Mouse (Mus musculus) midbrain, embryonic 16.5 days (tissue): ENCODE results near the gene Spata16. TPM values are rescaled to one million over a fixed set of nuclear protein-coding genes. Genes with fewer than 3 reads are reported as not detected.

ENCODE experiments used
- ATAC-seq: fragments of 200-750 bp; cut with Nextera tagmentation; 2 replicates; pipeline ENCODE4 v1.8.0; 2017; ENCODE audit warnings: moderate TSS enrichment
- H3K27ac ChIP-seq: fragments of 300-500 bp; sonication (generic); 2 replicates; pipeline ENCODE4 v1.5.1; 2014; ENCODE audit warnings: mild to moderate bottlenecking, low read length, mixed read lengths
- H3K27me3 ChIP-seq: fragments of 300-500 bp; sonication (generic); 2 replicates; pipeline ENCODE4 v1.6.1; 2014; ENCODE audit warnings: low read depth, low read length, mixed read lengths; ENCODE audit not compliant: control insufficient read depth, insufficient read depth
- H3K36me3 ChIP-seq: fragments of 300-500 bp; sonication (generic); 2 replicates; pipeline ENCODE4 v1.6.1; 2014; ENCODE audit warnings: mild to moderate bottlenecking, low read length, moderate library complexity, mixed read lengths; ENCODE audit not compliant: control insufficient read depth, insufficient read depth
- H3K4me1 ChIP-seq: fragments of 300-500 bp; sonication (generic); 2 replicates; pipeline ENCODE4 v1.6.1; 2014; ENCODE audit warnings: mild to moderate bottlenecking, low read length, mixed read lengths; ENCODE audit not compliant: control insufficient read depth, insufficient read depth
- H3K4me2 ChIP-seq: fragments of 300-500 bp; sonication (generic); 2 replicates; pipeline ENCODE4 v1.6.1; 2014; ENCODE audit warnings: mild to moderate bottlenecking, low read length, mixed read lengths
- H3K4me3 ChIP-seq: fragments of 300-500 bp; sonication (generic); 2 replicates; pipeline ENCODE4 v1.5.1; 2014; ENCODE audit warnings: low read depth, mild to moderate bottlenecking, low read length, moderate library complexity, mixed read lengths
- H3K9ac ChIP-seq: fragments of 300-500 bp; sonication (generic); 2 replicates; pipeline ENCODE4 v1.6.1; 2014; ENCODE audit warnings: low read depth, low read length, mixed read lengths
- H3K9me3 ChIP-seq: fragments of 300-500 bp; sonication (generic); replicated peaks from 2 replicates; pipeline ENCODE4 v1.6.1; 2014; ENCODE audit warnings: mild to moderate bottlenecking, low read length, mixed read lengths; ENCODE audit not compliant: control insufficient read depth, poor library complexity, severe bottlenecking
- WGBS: fragments of 180-500 bp; shearing (Covaris S2); extraction: QIAGEN DNeasy Blood & Tissue Kit; methylation state at CpG from one replicate; pipeline ENCODE4 v1.1.7; 2014; 5-methylcytosine and 5-hydroxymethylcytosine counted together
- polyA plus RNA-seq: library from polyadenylated mRNA; unstranded; fragments of >200 nt; fragmentation: Nextera tagmentation; extraction: Ambion mirVana; gene quantifications from 2 replicates; pipeline ENCODE4 v1.2.1, GENCODE M21; 2015

Gene Spata16
- polyA plus RNA-seq, 1 experiment from 2014 or later = not detected

DNA sequence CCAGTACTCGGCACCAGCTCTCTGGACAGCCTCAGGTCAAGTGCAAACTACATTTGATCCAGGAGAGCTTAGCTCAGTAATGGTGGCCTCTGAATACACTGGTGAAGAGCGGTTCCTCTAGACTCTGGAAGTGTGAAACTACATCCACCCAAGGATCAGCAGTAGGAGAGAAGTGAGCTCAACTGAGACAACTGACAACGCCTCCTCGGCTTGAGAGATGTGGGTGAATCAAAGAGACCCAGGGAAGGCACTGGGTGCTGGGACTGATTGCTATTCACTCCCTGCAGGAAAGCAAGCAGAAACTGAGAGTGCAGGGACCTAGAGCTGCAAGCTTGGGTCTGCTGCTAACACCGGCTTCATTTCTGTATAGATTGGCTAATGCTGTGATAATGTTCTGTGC lies 210.5 kb downstream of the Spata16 start:
- Histone ChIP-seq H3K36me3 (no peaks in the 10 kb centered on the region), H3K27ac (no peak overlapping the region), H3K4me2 (no peak overlapping the region), H3K9me3 (no peaks in the 10 kb centered on the region), H3K4me3 (no peak overlapping the region), H3K9ac (no peak overlapping the region), H3K27me3 (no peaks in the 10 kb centered on the region), H3K4me1 (peaks cover 10% of the 10 kb centered on the region)
- ATAC-seq = no peak
- WGBS = 89% methylated on average over 5 of the region's 5 CpGs

DNA sequence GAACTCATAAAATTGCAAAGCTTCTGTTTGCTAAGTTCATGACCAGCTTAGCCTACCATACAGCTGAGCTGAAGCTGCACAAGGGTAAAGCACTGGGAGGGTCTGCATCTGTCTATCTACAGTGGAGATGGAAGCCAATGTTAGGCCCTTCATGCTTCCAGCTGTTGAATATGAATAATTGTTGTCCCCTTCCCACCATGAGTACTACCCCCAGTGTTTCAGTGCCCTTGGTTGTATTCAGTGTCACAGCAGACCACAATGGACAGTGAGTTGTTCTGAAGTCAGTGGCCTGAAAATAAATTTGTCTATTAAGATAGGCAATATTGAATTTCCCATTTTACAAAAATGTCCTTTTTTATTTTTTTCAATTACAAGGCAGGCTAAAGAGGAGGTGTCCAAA lies 212.8 kb downstream of the Spata16 start:
- Histone ChIP-seq H3K36me3 (no peaks in the 10 kb centered on the region), H3K4me1 (peaks cover 10% of the 10 kb centered on the region), H3K4me3 (no peak overlapping the region), H3K9ac (no peak overlapping the region), H3K27me3 (no peaks in the 10 kb centered on the region), H3K4me2 (no peak overlapping the region), H3K9me3 (no peaks in the 10 kb centered on the region), H3K27ac (peak overlapping the region; percentile 58; the same call in 1 of the 2 replicates)
- peak; percentile 23; the same call in 1 of the 2 replicates for ATAC-seq

DNA sequence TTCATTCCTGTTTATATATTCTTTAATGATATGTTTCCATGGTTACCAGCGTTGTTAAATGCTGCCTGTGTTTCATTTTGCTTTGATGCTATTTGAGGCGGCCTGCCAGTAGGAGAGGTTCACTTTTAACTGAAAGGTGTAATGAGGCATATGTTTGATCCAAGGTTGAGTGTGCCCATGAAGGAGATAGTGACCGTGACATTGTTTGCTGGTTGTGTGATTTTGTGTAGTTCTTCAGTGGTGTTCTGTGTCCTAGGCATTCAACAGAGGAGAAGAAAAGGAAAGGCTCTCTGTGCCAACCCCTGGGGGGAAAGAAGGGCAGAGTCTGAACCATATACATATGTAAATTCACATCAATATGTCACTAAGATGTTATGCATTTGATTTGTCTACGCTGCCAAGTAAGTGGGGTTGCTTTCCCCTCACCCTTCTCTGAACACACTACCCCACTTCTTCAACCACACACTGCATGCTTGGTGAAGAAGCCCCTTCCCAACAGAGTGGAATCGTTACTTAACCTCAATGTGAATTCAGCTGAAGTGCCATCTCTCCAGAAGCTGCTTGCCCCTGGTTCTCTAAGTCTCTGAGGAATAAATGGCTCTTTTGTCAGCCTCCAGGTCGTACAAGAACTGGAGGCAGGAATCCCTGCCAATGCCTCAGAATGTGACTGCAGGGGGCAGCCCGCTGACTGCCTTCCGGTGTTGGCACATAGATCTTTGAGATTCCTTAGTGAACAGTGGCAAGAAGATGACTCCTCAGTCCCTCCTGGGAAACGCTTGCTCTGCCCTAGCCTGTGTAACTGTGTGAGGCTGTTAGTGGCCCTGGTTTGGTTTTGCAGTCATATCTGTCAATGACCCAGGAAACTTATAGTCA lies 213.5 kb downstream of the Spata16 start:
- no peaks in the 10 kb centered on the region for H3K36me3 ChIP-seq
- H3K9ac ChIP-seq = no peak overlapping the region
- H3K9me3 ChIP-seq = no peaks in the 10 kb centered on the region
- ATAC-seq = peak; percentile 81
- H3K27ac ChIP-seq = peak overlapping the region; percentile 54
- 26% methylated on average over 9 of the region's 9 CpGs for WGBS
- H3K4me3 ChIP-seq = no peak overlapping the region
- 0 out of 2 replicates have a peak overlapping the region, but pooled peaks have one; percentile 1 for H3K4me2 ChIP-seq
- H3K4me1 ChIP-seq = peaks cover 10% of the 10 kb centered on the region
- H3K27me3 ChIP-seq = no peaks in the 10 kb centered on the region

DNA sequence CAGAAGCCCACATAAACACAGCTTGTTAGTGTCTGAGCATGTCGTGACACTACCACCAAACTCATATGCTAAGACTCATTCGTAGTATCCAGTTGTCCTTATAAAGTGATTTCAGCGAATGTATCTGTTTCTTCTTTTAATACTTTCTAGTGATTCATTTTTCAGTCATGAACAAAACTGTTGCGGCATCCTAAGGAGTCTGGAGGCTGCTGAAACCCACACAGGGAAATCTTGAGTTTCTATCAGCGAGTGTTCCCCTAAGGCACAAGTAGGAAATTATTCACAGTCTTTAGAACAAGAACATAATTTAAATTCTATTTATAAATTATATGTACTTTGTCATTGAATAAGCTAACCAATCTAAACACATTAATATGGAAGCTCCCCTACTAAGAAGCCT lies 216.1 kb downstream of the Spata16 start:
- no peak overlapping the region for H3K4me3 ChIP-seq
- no peaks in the 10 kb centered on the region for H3K9me3 ChIP-seq
- no peak overlapping the region for H3K9ac ChIP-seq
- no peak overlapping the region for H3K27ac ChIP-seq
- H3K27me3 ChIP-seq = no peaks in the 10 kb centered on the region
- no peak overlapping the region for H3K4me2 ChIP-seq
- no peaks in the 10 kb centered on the region for H3K36me3 ChIP-seq
- WGBS = 84% methylated on average over 5 of the region's 5 CpGs
- H3K4me1 ChIP-seq = peaks cover 10% of the 10 kb centered on the region
- no peak for ATAC-seq

DNA sequence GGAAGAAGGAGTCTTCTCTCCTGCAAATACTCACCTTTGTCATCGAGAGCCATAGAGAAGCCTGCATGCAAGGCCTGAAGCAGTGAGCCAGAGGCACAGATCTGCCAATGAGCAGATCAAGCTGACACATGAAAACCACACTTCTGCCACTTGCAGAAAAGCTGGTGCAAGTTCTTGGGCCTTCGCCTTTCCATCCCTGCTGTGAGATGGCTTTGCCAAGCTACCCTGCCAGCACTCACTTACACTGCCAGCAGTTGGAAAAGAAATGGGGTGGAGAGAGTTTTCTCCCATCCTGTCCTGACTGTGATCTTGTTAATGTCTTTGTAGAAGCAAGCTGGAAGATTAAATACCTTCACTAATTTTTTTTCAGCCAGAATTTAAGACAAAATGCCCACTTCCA lies 237.3 kb downstream of the Spata16 start:
- WGBS = 69% methylated on average over 2 of the region's 2 CpGs
- no peaks in the 10 kb centered on the region for H3K27me3 ChIP-seq

DNA sequence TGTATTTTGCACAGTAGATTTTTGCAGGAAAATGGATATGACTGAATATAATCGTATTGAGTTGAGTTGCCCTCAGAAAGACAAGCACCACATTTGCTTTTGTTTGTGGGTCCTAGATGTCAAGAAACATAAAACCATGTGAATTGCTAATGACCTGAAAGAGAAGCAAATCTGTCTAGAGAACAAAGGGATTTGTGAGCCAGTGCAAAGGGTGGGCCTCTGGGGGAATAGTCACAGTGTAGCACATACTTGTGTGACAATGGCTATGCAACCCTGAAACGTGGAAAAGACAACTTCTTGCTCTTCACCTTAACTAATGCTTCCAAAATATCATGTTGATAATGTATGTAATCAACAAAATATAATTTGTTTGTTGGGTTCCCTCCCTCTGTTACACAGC lies 239.9 kb downstream of the Spata16 start:
- Histone ChIP-seq H3K9me3 (no peaks in the 10 kb centered on the region), H3K4me1 (no peaks in the 10 kb centered on the region), H3K4me3 (no peak overlapping the region), H3K36me3 (no peaks in the 10 kb centered on the region), H3K4me2 (no peak overlapping the region), H3K9ac (no peak overlapping the region), H3K27me3 (no peaks in the 10 kb centered on the region), H3K27ac (no peak overlapping the region)
- no peak for ATAC-seq
- 18% methylated on average over 2 of the region's 2 CpGs for WGBS

More for the DNA sequence above, 237.3 kb downstream of the Spata16 start:
- Histone ChIP-seq H3K4me2 (no peak overlapping the region), H3K4me3 (no peak overlapping the region), H3K27ac (no peak overlapping the region), H3K4me1 (no peaks in the 10 kb centered on the region), H3K36me3 (no peaks in the 10 kb centered on the region), H3K9ac (no peak overlapping the region), H3K9me3 (no peaks in the 10 kb centered on the region)
- no peak; the same call in 1 of the 2 replicates for ATAC-seq

DNA sequence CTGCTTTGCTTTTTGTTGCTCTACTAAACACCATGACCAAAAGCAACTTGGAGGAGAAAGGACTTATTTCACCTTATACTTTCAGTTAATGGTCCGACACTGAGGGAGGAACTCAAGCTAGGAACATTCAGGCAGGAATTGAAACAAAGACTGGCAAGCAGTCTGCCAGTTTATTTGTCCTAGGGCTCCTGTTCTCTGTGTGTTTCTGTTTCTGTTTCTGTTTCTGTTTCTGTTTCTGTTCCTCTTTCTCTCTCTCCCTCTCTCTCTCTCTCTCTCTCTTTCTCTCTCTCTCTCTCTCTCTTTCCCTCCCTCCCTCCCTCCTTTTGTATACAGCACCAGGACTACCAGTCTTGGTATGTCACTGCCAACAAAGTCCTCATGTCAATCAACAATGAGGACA lies 279.2 kb downstream of the Spata16 start:
- no peak for ATAC-seq

DNA sequence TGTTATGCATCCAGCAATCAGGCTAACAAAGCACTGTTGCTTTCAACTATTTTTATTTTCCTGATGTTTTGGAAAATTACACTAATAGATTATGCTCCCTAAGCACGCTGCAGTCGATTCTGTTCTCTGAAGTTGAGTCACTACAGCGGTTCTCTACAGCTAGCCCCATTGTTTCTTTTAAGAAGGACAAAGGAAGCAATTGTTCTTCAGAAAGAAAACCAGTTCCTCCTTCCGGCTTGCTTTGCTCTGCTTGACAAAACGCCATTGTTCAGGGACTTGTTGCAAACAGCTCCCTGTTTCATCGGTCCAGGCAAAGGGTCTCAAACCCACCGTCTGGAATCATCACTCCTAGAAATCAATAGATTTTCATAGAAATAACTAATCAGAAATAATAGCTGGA lies 283.6 kb downstream of the Spata16 start:
- Histone ChIP-seq H3K36me3 (no peaks in the 10 kb centered on the region), H3K27ac (no peak overlapping the region; the same call in 1 of the 2 replicates), H3K4me1 (peaks cover 2% of the 10 kb centered on the region; the same call in 1 of the 2 replicates), H3K4me2 (no peak overlapping the region), H3K4me3 (no peak overlapping the region), H3K27me3 (no peaks in the 10 kb centered on the region), H3K9me3 (peaks cover 2% of the 10 kb centered on the region; the same call in 1 of the 2 replicates), H3K9ac (no peak overlapping the region)
- whole genome bisulfite sequencing = 25% methylated on average over 7 of the region's 7 CpGs
- no peak for ATAC-seq

More for the DNA sequence above, 279.2 kb downstream of the Spata16 start:
- Histone ChIP-seq H3K27me3 (no peaks in the 10 kb centered on the region), H3K4me3 (no peak overlapping the region), H3K9ac (no peak overlapping the region), H3K36me3 (no peaks in the 10 kb centered on the region), H3K27ac (no peak overlapping the region), H3K9me3 (no peaks in the 10 kb centered on the region), H3K4me1 (peaks cover 2% of the 10 kb centered on the region; the same call in 1 of the 2 replicates), H3K4me2 (no peak overlapping the region)
- WGBS = 80% methylated on average over 1 of the region's 1 CpGs

DNA sequence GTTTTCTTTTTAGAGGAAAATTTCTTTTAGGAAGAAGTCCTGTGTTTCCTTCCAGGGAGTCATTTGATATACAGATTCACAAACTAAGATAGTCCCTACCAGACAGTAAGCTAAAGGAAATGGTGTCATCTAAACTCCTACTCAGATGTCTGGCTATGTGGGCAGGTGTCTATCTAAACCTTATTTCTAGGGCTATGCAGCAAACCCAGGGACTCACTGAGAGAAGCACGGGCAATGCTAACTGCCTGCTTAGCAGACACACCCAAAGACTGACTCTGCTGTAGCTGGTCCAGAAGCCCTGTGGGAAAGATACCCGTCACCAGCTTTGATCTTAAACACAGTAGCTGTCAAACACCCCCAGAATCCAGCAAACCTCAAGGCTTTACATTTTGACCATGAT lies 284.2 kb downstream of the Spata16 start:
- no peaks in the 10 kb centered on the region for H3K36me3 ChIP-seq
- no peak overlapping the region for H3K4me2 ChIP-seq
- H3K4me3 ChIP-seq = no peak overlapping the region
- peaks cover 2% of the 10 kb centered on the region; the same call in 1 of the 2 replicates for H3K4me1 ChIP-seq
- WGBS = 82% methylated on average over 2 of the region's 2 CpGs
- ATAC-seq = no peak
- H3K9me3 ChIP-seq = peaks cover 2% of the 10 kb centered on the region; the same call in 1 of the 2 replicates
- H3K27ac ChIP-seq = no peak overlapping the region; the same call in 1 of the 2 replicates
- H3K9ac ChIP-seq = no peak overlapping the region
- H3K27me3 ChIP-seq = no peaks in the 10 kb centered on the region
